Mouse (Mus musculus) heart, embryonic 12.5 days (tissue): ENCODE measurements around the gene Mipep. TPM values are rescaled to one million over a fixed set of nuclear protein-coding genes. Genes with fewer than 3 reads are reported as not detected.

ENCODE experiments used
- ATAC-seq: fragments of 200-750 bp; cut with Nextera tagmentation; 2 replicates; pipeline ENCODE4 v1.8.0; 2017; ENCODE audit warnings: moderate TSS enrichment, moderate library complexity; ENCODE audit not compliant: insufficient number of reproducible peaks, low FRiP score
- H3K27ac ChIP-seq: fragments of 300-500 bp; sonication (generic); 2 replicates; pipeline ENCODE4 v1.5.1; 2016; ENCODE audit warnings: mild to moderate bottlenecking, moderate library complexity; ENCODE audit not compliant: poor library complexity, severe bottlenecking
- H3K27me3 ChIP-seq: fragments of 300-500 bp; sonication (generic); replicated peaks from 2 replicates; pipeline ENCODE4 v1.6.1; 2016; ENCODE audit warnings: mild to moderate bottlenecking, moderate library complexity
- H3K36me3 ChIP-seq: fragments of 300-500 bp; sonication (generic); 2 replicates; pipeline ENCODE4 v1.6.1; 2016; ENCODE audit warnings: mild to moderate bottlenecking, moderate library complexity
- H3K4me1 ChIP-seq: fragments of 300-500 bp; sonication (generic); replicated peaks from 2 replicates; pipeline ENCODE4 v1.6.1; 2016; ENCODE audit warnings: mild to moderate bottlenecking
- H3K4me2 ChIP-seq: fragments of 300-500 bp; sonication (generic); 2 replicates; pipeline ENCODE4 v1.6.1; 2016; ENCODE audit warnings: mild to moderate bottlenecking, moderate library complexity
- H3K4me3 ChIP-seq: fragments of 300-500 bp; sonication (generic); 2 replicates; pipeline ENCODE4 v1.5.1; 2016; ENCODE audit warnings: mild to moderate bottlenecking
- H3K9ac ChIP-seq: fragments of 300-500 bp; sonication (generic); 2 replicates; pipeline ENCODE4 v1.6.1; 2016; ENCODE audit warnings: mild to moderate bottlenecking, moderate library complexity
- H3K9me3 ChIP-seq: fragments of 300-500 bp; sonication (generic); replicated peaks from 2 replicates; pipeline ENCODE4 v1.6.1; 2016; ENCODE audit warnings: mild to moderate bottlenecking, moderate library complexity
- whole genome bisulfite sequencing: fragments of 180-500 bp; shearing (Covaris S2); methylation state at CpG from one replicate; pipeline ENCODE4 v1.1.7; 2016; 5-methylcytosine and 5-hydroxymethylcytosine counted together
- polyA plus RNA-seq: library from polyadenylated mRNA; unstranded; fragments of >200 nt; fragmentation: Nextera tagmentation; extraction: Ambion mirVana; gene quantifications from 2 replicates; pipeline ENCODE4 v1.2.1, GENCODE M21; 2016

Gene Mipep
- polyA plus RNA-seq, 1 experiment from 2014 or later = 31.4 TPM

DNA sequence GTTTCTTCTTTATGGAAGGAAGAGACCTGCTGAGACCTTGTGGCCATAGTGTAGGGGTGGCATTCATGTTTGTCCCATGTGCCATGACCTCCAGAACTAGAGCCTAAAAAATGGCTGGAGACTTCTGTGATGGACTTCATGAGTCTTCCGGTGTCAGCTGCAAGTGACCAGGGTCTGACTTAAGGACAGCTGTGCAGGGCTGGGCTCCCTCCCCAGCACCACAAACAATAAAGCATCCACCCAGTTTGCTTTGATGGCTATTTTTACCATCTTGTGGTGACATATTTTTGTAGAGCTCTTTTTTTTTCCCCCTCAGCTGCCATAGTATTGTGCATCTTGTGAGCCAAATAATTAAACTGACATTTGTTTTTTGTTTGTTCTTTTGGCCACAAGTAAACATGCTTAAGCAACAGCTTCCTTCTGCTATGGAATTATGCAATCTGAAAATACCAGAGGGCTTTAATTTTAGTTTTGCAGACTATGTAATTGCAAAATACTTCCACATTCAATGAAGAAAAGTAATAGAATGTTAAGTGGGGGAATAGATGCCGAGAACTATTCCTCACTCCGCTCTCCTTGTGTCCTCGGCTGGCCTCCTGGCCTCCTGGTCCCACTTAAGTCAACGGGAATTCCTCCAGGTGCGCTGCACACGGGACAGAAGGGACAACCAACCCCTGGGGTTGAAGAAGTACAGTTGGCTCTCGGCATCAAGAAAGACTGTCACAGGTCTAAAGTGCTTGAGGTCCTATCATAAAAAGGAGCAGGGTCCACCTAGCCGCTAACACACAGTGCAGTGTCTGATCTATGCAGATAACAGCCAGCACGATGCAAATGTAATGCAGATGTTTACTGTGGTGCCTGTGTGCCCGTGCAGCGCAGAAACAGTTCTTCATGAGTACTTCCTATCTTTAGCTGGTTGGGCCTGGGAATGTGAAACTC lies 126.4 kb downstream of the Mipep start:
- Histone ChIP-seq H3K9ac (no peak overlapping the region), H3K4me3 (no peak overlapping the region), H3K27me3 (no peaks in the 10 kb centered on the region), H3K27ac (no peak overlapping the region), H3K9me3 (no peaks in the 10 kb centered on the region), H3K4me2 (no peak overlapping the region), H3K36me3 (no peaks in the 10 kb centered on the region), H3K4me1 (peaks cover 34% of the 10 kb centered on the region)
- WGBS = 80% methylated on average over 12 of the region's 12 CpGs
- no peak for ATAC-seq

DNA sequence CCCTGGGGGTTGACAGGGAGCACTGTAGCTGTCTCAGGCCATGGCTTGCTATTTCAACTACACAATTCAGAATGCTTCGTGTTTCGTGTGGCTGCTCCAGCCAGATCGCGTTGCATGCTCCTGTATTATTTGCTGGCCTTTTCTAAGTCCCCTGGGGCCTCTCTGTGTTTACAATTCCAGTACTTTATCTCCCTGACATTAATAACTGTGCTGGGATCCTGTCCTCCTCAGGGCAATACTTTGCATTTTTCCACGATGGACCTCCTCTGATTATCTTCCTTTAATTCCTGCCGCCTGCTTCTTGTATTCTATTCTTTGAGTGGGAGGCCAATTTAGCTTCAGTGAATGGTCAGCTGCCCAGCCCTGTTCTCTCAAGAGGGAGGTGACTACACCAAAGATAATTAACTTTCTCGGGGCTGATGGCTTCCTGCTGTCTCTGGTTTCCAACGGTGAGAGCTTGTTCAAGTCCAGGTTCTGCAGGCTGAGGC lies 128.7 kb downstream of the Mipep start:
- H3K4me1 ChIP-seq = peaks cover 18% of the 10 kb centered on the region
- H3K4me2 ChIP-seq = no peak overlapping the region
- H3K9ac ChIP-seq = no peak overlapping the region
- H3K4me3 ChIP-seq = no peak overlapping the region
- 23% methylated on average over 8 of the region's 8 CpGs for whole genome bisulfite sequencing
- H3K9me3 ChIP-seq = no peaks in the 10 kb centered on the region
- H3K36me3 ChIP-seq = no peaks in the 10 kb centered on the region
- no peaks in the 10 kb centered on the region for H3K27me3 ChIP-seq
- ATAC-seq = no peak
- H3K27ac ChIP-seq = no peak overlapping the region; the same call in 1 of the 2 replicates

GRCm38 (mm10) chr14:60916661-60917060 lies 132.3 kb downstream of the Mipep start:
- H3K27me3 ChIP-seq = no peaks in the 10 kb centered on the region
- peaks cover 13% of the 10 kb centered on the region for H3K4me1 ChIP-seq
- H3K9me3 ChIP-seq = no peaks in the 10 kb centered on the region
- H3K36me3 ChIP-seq = no peaks in the 10 kb centered on the region
- no peak for ATAC-seq
- no peak overlapping the region for H3K4me2 ChIP-seq
- H3K9ac ChIP-seq = no peak overlapping the region
- H3K27ac ChIP-seq = no peak overlapping the region
- H3K4me3 ChIP-seq = no peak overlapping the region
- 53% methylated on average over 4 of the region's 4 CpGs for WGBS

DNA sequence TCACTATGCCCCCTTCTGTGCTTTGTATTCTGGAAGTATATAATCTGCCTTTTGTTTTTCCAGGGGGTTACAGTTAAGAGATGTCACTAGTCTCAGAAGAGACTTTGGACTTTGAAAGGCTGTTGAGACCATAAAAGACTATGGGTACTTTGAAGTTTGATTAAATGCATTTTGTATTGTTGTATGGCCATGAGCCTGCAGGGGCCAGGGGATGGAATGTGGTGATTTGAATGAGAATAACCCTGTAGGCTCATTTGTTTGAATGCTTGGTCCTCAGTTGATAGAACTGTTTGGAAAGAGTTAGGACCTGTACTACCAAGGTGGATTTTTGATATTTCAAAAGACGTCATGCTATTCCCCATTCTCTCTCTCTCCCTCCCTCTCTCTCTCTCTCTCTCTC lies 141.6 kb downstream of the Mipep start:
- no peak overlapping the region for H3K9ac ChIP-seq
- H3K4me1 ChIP-seq = no peaks in the 10 kb centered on the region
- no peaks in the 10 kb centered on the region for H3K9me3 ChIP-seq
- H3K27me3 ChIP-seq = no peaks in the 10 kb centered on the region
- no peaks in the 10 kb centered on the region for H3K36me3 ChIP-seq
- no peak overlapping the region for H3K27ac ChIP-seq
- no peak overlapping the region for H3K4me3 ChIP-seq
- ATAC-seq = no peak
- H3K4me2 ChIP-seq = no peak overlapping the region
- WGBS = 72% methylated on average over 1 of the region's 1 CpGs

GRCm38 (mm10) chr14:60935705-60936104 lies 151.3 kb downstream of the Mipep start:
- no peaks in the 10 kb centered on the region for H3K9me3 ChIP-seq
- 67% methylated on average over 5 of the region's 5 CpGs for WGBS
- ATAC-seq = no peak
- no peaks in the 10 kb centered on the region for H3K27me3 ChIP-seq
- H3K4me1 ChIP-seq = no peaks in the 10 kb centered on the region
- no peaks in the 10 kb centered on the region for H3K36me3 ChIP-seq
- H3K27ac ChIP-seq = no peak overlapping the region
- no peak overlapping the region for H3K4me2 ChIP-seq
- H3K9ac ChIP-seq = no peak overlapping the region
- no peak overlapping the region for H3K4me3 ChIP-seq

GRCm38 (mm10) chr14:60937481-60938039 lies 153.2 kb downstream of the Mipep start:
- ATAC-seq = no peak
- WGBS = 86% methylated on average over 4 of the region's 4 CpGs
- no peaks in the 10 kb centered on the region for H3K4me1 ChIP-seq
- H3K27ac ChIP-seq = no peak overlapping the region
- H3K9ac ChIP-seq = no peak overlapping the region
- H3K36me3 ChIP-seq = no peaks in the 10 kb centered on the region
- H3K27me3 ChIP-seq = no peaks in the 10 kb centered on the region
- no peaks in the 10 kb centered on the region for H3K9me3 ChIP-seq
- H3K4me2 ChIP-seq = no peak overlapping the region
- H3K4me3 ChIP-seq = no peak overlapping the region

Other genes starting within 250 kb of the Mipep start
- 21.0 and 22.4 TPM in 2 replicates for gene Spata13, start 150.6 kb upstream of the Mipep start, polyA plus RNA-seq
- gene C1qtnf9, start 16.4 kb upstream of the Mipep start, polyA plus RNA-seq = 0.20 TPM in 1 of 2 replicates, not detected in the other